Mouse (Mus musculus) ovary, postnatal 14 days (tissue): ENCODE data around the gene Egfl6.
A peak's percentile ranks its signal among the peaks of the same experiment; 100 is the strongest.
"Not testable (repeated sequence)": the region's sequence is repeated elsewhere in the genome, so short reads cannot be mapped to it uniquely, and the experiment has no call there.

Source experiments
- DNase-seq: peaks from one replicate; pipeline ENCODE4 v3.0.0; 2022; ENCODE audit warnings: low spot score

Gene Egfl6

DNA sequence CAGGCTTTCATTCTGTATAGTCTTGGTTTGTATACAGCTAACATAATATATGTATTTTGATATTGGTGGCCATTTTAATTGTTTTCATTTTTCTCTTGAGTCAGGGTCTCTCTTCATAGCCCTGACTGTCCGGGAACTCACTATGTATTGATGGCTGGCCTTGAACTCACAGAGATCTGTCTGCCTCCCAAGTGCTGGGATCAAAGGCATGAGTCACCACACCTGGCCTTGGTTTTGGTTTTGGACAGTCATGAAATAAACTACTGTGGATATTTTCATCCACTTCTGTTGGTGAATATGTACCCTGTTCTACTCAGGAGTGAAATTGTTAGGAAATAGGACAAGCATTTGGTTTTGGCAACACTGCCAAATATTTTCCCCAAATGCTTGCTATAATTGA lies 68.9 kb downstream of the Egfl6 start:
- no peak for DNase-seq

DNA sequence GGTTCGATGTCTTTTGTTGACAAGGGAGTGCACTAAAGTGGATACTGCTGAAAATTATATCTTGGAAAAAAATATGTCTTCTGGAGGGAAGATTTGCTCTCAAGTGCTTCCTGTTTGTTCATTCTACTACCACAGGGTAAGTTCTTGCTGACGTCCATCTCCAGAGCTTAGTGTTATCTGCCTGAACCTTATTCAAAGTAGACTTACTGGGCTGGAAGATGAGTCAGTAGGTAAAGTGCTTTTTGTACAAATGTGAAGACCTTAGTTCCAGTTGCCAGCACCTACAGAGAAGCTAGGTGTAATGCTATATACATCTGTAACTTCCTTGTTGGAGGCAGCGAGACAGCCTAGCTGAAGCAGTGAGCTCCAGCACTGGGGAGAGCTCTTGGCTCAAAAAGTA lies 69.6 kb downstream of the Egfl6 start:
- DNase-seq: no peak

DNA sequence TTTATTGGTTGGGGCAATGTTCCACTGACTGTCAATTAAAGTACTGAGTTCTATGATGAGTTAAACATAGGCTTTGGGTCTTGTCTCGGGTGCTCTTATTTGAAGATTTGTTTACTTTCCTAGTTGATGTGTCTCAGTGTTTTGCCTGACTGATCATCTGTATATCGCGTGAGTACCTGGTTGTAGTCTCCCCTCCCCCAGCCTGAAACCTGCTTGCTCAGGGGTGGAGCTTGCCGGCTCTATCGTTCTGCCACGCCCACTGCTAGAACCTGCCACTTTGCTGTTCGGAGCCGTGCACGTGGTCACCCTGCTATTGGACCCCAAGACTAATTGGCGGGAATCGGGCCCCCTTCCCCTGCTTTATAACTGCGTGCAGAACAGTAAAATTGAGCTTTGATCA lies 71.5 kb downstream of the Egfl6 start:
- not testable (repeated sequence) for DNase-seq

DNA sequence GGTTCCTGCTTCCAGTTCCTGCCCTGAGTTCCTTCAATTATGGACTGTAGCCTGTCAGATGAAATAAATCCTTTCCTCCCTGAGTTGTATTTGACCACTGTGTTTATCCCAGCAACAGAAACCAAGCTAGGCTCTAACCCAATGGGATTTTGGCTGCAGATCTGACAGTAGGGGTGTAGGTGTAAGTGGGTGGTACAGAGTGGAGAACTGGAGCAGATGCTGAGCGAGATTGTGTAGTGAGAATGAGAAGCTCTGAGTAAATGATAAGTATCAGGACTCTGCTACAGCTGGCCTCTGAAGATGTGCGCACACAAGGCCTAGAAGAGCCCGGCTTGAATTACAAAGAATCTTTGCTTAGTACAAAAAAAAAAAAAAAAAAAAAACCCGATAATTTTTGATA lies 73.4 kb downstream of the Egfl6 start:
- DNase-seq: no peak

DNA sequence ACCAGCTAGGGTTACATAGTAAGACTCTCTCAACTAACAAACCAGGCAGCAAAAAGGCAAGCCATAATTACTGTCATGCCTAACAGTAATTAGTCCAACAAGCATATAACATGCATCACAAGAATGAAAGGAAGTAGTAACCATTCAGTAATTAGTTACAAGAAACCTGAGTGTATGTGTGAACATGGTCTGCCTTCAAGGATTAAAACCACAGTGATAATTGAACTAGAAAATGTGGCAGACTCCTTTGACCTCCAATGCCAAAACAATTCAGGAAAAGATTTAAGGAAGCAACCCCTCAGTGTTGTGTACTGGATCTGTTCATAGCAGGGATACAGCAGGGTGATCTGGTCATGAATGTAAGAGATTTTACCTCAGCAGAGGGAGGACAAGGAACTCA lies 74.4 kb downstream of the Egfl6 start:
- DNase-seq: no peak

DNA sequence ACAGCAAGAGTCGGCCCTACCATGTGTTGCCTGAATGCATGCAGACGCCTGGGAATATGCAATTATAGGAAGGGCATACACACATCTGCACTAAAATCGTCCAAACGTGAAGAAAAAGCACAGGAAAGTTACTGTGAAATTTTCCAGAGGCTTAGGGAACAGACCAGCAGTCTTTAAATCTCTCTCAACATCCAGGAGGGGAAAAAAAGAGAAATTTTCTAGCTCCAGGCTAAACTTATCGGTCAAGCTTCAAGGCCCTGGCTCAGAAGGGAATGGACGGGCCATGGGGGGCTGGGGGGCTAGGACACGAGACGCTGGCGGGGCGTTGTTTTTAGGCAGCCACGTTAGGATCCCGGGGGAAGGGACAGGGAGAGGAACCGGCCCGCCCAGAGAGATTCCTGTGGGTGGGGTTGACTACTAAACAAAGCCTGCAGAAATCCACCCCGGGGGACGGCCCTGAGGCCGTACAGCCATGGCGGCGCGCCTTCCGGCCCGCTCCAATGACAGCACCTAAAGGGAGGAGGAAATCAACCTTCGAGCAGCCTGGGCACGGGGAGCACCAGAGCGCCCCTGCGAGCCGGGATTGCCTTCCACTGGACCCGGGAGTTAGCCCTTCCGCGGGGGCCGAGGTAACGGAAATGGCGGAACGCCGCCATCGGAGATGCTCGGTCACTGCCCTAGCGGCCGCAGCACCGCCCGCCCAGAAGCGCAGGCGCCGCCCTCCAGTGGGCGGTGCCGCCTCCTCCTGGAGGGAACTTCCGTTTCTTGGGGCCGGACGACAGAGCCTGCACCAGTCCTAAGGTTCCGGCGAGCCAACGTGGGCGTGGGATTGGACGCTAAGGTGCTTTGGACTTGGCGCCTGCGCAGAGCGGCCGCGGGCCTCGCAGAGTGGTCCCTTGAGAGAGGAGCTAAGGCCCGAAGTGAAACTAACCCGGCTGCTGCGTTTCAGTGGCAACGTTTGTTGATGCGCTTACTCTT lies 75.5 kb downstream of the Egfl6 start:
- peak; percentile 79 for DNase-seq

DNA sequence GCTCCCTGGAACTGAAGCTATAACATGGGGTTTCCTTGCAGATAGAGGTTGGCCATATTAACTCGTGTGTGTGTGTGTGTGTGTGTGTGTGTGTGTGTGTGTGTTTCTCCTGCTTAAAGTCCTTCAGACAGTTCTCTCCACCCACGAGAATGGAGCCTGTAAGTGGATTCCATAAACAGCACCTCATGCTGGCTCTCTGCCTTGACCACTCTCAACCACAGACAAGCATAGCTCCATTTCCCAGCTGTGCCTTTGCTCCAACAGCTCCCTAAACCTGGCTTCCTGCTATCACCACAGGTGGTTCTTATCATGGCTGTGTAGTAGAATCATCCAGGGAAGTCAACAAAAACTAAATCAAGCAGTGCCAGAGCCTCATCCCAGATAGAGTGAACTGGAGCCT lies 81.1 kb downstream of the Egfl6 start:
- DNase-seq: no peak

DNA sequence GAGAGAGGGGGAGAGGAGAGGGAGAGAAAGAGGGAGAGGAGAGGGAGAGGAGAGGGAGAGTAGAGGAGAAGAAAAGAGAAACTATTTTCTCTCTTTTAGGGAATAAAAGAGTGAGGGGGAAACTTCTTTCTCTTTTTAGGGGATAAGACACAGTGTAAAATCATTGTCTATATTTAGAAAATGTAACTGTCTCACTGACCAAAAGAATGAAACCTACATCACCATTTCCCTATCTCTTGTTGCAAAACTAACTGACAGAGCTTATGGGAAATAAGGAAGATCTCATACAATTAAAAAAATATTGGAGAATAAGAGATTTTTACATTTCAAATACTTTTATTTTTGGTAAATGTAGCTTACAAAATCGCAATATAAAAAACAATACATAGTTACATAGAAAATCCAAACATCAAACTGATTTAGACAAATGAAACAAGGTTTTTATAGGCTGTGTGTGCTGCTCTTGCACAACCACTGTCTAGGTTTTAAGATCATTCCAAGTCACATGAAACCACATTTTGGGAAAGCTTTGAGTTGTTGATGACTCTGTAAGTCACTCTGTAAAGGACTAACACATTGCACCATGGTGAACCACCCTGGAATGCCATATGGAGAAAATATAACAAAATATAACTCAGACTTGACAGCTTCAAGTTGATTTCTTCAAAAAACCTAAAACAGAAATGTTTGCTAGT lies 85.9 kb downstream of the Egfl6 start:
- no peak for DNase-seq

DNA sequence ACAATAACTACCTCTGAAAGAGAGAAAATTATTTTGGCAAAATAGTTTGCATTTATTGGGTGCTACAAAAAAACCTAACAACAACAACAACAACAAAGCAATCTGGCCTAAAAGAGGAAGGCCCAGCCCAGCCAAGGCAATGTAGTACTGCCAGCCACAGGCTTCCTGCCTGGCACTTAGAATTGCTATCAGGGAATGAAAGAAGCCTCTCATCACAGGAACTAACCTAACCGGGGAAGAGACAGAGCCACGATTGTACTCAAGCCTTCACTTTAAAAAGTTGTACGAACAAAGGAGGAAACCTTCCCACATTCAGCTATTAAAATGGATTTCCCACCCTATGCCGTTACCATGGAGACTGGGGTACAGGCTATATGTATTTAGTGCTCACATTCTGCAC lies 87.7 kb downstream of the Egfl6 start:
- DNase-seq: no peak

DNA sequence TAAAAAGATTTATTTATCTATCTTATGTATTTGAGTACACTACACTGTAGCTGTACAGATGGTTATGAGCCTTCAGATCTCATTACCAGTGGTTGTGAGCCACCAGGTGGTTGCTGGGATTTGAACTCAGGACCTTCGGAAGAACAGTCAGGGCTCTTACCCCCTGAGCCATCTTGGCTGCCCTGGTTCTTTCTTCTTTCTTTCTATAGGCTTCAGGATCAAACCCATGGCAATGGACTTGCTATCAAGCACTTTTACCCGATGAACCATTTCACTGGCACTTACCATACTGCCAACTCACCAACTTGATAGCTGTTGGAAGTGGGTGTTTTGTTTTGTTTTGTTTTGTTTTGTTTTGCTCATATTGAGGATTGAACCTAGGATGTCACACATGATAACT lies 90.5 kb downstream of the Egfl6 start:
- no peak for DNase-seq

DNA sequence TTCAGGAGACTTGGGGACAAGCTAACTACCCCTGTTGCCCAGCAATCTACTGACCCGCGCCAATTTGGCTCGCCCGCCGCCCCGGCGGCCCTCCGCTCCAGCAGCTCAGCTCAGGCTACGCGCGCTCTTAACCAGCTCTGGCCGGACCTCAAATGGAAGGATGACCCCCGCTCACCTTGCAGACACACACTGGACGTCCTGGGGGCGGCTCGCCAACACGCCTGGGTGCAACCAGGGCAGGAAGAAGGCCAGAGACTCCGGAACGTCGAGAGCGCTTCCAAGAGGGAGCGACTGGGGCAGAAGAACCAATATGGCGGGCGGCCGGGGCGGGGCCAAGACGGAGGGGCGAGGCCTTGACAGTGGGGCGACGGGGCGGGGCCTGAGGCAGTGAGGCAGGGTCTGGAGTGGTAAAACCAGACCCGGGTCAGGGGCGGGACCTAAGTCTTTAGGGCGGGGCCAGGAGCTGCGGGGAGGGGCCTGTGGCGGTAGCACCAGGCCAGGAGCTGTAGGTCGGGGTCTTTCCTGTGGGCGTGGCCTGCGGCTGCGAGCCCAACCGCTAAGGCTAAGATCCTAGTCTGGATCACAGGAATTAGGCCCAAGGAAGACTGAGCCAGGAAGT lies 106.0 kb downstream of the Egfl6 start, which contains the start of gene Rab9:
Gene Rab9, minus strand, starts transcription at position 503 of the 619 bp plus-strand sequence.
- peak; percentile 82 for DNase-seq

DNA sequence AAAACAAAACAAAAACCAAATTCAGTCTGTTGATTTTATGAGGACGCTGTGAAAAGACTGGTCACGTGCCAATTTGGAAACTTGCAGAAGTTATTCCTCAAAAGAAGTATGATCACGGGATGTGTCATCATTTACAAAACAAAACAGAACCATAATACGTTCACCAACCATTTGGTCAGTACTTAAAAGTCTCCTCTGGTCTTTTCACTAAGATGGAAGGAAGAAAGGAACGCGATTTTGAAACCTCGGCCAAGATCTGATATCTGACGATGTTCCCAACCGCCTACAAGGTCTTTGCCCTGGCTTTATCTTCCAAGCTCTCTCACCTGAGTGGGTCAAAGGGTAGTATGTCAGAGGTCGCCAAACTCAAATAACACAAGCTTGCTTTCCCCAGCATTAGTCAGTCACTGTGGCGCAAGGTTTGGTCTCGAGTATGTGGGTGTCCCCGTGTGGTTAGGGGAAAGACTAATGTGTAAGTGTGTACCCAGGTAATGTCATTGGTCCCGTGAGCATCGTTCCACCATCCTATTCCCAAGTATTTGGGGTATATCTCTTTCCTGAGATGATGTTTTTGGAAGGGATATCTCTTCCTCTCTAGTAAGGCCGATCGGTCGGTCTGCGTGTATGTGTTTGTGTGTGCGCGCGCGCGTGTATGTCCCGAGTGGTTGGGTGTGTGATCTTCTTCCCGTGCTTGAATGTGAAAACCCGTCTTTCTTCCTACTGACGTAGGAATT lies 106.7 kb downstream of the Egfl6 start:
- peak; percentile 2 for DNase-seq

DNA sequence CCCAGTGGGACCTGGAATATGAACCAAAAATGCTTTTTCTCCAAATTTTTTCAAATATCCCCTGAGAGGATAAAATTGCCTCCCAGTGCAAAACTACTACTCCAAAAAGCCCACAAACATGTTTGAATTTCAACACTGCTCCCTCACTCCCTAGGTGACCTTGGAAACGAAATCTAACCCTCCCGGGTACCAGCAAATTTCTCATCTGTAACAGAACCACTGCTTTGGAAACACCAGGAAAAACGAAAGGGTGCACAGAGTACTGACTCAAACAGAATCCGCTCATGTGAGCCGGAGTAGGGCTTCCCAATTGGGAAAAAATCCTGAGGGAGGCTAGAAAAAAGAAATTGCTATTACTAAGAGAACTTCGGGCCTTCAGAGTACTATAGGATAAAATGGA lies 108.1 kb downstream of the Egfl6 start:
- no peak for DNase-seq
